Mouse (Mus musculus): ENCODE results near the gene Grpr. TPM values are rescaled to one million over a fixed set of nuclear protein-coding genes. Genes with fewer than 3 reads are reported as not detected.
A peak's percentile ranks its signal among the peaks of the same experiment; 100 is the strongest.

Grpr gene
- 0.32 TPM in 2 replicates for polyA plus RNA-seq (2014; fragmentation: Nextera tagmentation; extraction: Ambion mirVana)

GRCm38 (mm10) chrX:163549666-163550065, at the start of gene Grpr:
TSS of gene Grpr (minus strand) at chrX:163549677.
- DNase-seq (peak; percentile 83), ATAC-seq (ENCODE audit: insufficient read depth) (peak; percentile 99)
- no peaks in the 10 kb centered on the region for H3K9me3 ChIP-seq (ENCODE audit: low read depth, low read length)
- H3K27me3 ChIP-seq (ENCODE audit: insufficient read depth, low read length), result no peaks in the 10 kb centered on the region
- WGBS, result 13% methylated on average over 7 of the region's 7 CpGs
- TF ChIP-seq CTCF (IDR thresholded peaks at IDR 0.05; ENCODE audit: low read depth), result peak; percentile 74
- H3K36me3 ChIP-seq (ENCODE audit: insufficient read depth), result no peaks in the 10 kb centered on the region
- no peak within 1 kb of the TSS for H3K4me3 ChIP-seq (ENCODE audit: low read depth, low read length)
- H3K9ac ChIP-seq, result no peak within 1 kb of the TSS
- H3K4me2 ChIP-seq, result no peak within 1 kb of the TSS
- no peak within 1 kb of the TSS for H3K27ac ChIP-seq (ENCODE audit: low read depth)
- no peaks in the 10 kb centered on the region for H3K4me1 ChIP-seq (ENCODE audit: insufficient read depth)

- TF ChIP-seq CTCF (IDR thresholded peaks at IDR 0.05; ENCODE audit: low read depth), result no peak
- Histone ChIP-seq H3K9me3 (ENCODE audit: low read depth, low read length) (no peaks in the 10 kb centered on the region), H3K4me2 (no peak overlapping the region), H3K27me3 (ENCODE audit: insufficient read depth, low read length) (no peaks in the 10 kb centered on the region), H3K4me3 (ENCODE audit: low read depth, low read length) (no peak overlapping the region), H3K36me3 (ENCODE audit: insufficient read depth) (no peaks in the 10 kb centered on the region), H3K9ac (no peak overlapping the region), H3K4me1 (ENCODE audit: insufficient read depth) (no peaks in the 10 kb centered on the region), H3K27ac (ENCODE audit: low read depth) (no peak overlapping the region)
- DNase-seq (peak; percentile 75), ATAC-seq (ENCODE audit: insufficient read depth) (no peak)
- 28% methylated on average over 3 of the region's 3 CpGs for WGBS
Observed at GRCm38 (mm10) chrX:163560521-163560920, 11.0 kb upstream of the Grpr start.

GRCm38 (mm10) chrX:163547042-163547441, 2.4 kb downstream of the Grpr start:
- WGBS, result 55% methylated on average over 5 of the region's 5 CpGs
- no peaks in the 10 kb centered on the region for H3K27me3 ChIP-seq (ENCODE audit: insufficient read depth, low read length)

GRCm38 (mm10) chrX:163532836-163533235, 16.6 kb downstream of the Grpr start:
- 55% methylated on average over 2 of the region's 2 CpGs for WGBS
- DNase-seq (peak; percentile 24), ATAC-seq (ENCODE audit: insufficient read depth) (peak; percentile 60; the same call in 1 of the 2 replicates)
- H3K9ac ChIP-seq, result no peak overlapping the region
- H3K4me1 ChIP-seq (ENCODE audit: insufficient read depth), result no peaks in the 10 kb centered on the region
- no peaks in the 10 kb centered on the region for H3K9me3 ChIP-seq (ENCODE audit: low read depth, low read length)
- H3K4me3 ChIP-seq (ENCODE audit: low read depth, low read length), result no peak overlapping the region
- H3K27me3 ChIP-seq (ENCODE audit: insufficient read depth, low read length), result no peaks in the 10 kb centered on the region
- no peak for TF ChIP-seq CTCF (IDR thresholded peaks at IDR 0.05; ENCODE audit: low read depth)
- H3K4me2 ChIP-seq, result no peak overlapping the region
- H3K27ac ChIP-seq (ENCODE audit: low read depth), result no peak overlapping the region
- no peaks in the 10 kb centered on the region for H3K36me3 ChIP-seq (ENCODE audit: insufficient read depth)

More at GRCm38 (mm10) chrX:163547042-163547441, 2.4 kb downstream of the Grpr start:
- H3K4me3 ChIP-seq (ENCODE audit: low read depth, low read length), result no peak overlapping the region
- H3K9me3 ChIP-seq (ENCODE audit: low read depth, low read length), result no peaks in the 10 kb centered on the region
- no peak for TF ChIP-seq CTCF (IDR thresholded peaks at IDR 0.05; ENCODE audit: low read depth)
- ATAC-seq (ENCODE audit: insufficient read depth), result no peak
- no peaks in the 10 kb centered on the region for H3K36me3 ChIP-seq (ENCODE audit: insufficient read depth)
- no peak overlapping the region for H3K9ac ChIP-seq
- no peak overlapping the region for H3K27ac ChIP-seq (ENCODE audit: low read depth)
- no peak overlapping the region for H3K4me2 ChIP-seq
- no peak for DNase-seq
- no peaks in the 10 kb centered on the region for H3K4me1 ChIP-seq (ENCODE audit: insufficient read depth)

GRCm38 (mm10) chrX:163518963-163519541, 30.4 kb downstream of the Grpr start:
- H3K4me1 ChIP-seq (ENCODE audit: insufficient read depth), result no peaks in the 10 kb centered on the region
- DNase-seq (no peak), ATAC-seq (ENCODE audit: insufficient read depth) (no peak)
- no peak overlapping the region for H3K4me3 ChIP-seq (ENCODE audit: low read depth, low read length)
- no peak overlapping the region for H3K9ac ChIP-seq
- no peak overlapping the region for H3K4me2 ChIP-seq
- H3K9me3 ChIP-seq (ENCODE audit: low read depth, low read length), result no peaks in the 10 kb centered on the region
- 50% methylated on average over 4 of the region's 4 CpGs for WGBS
- TF ChIP-seq CTCF (IDR thresholded peaks at IDR 0.05; ENCODE audit: low read depth), result no peak
- H3K36me3 ChIP-seq (ENCODE audit: insufficient read depth), result no peaks in the 10 kb centered on the region
- H3K27me3 ChIP-seq (ENCODE audit: insufficient read depth, low read length), result no peaks in the 10 kb centered on the region
- H3K27ac ChIP-seq (ENCODE audit: low read depth), result no peak overlapping the region

GRCm38 (mm10) chrX:163511766-163512165, 37.7 kb downstream of the Grpr start:
- H3K36me3 ChIP-seq (ENCODE audit: insufficient read depth), result no peaks in the 10 kb centered on the region
- no peak overlapping the region for H3K27ac ChIP-seq (ENCODE audit: low read depth)
- ATAC-seq (ENCODE audit: insufficient read depth) (no peak), DNase-seq (no peak)
- H3K4me3 ChIP-seq (ENCODE audit: low read depth, low read length), result no peak overlapping the region
- H3K9me3 ChIP-seq (ENCODE audit: low read depth, low read length), result no peaks in the 10 kb centered on the region
- H3K27me3 ChIP-seq (ENCODE audit: insufficient read depth, low read length), result 0 out of 2 replicates have a peak, but pooled peaks cover 3% of the 10 kb centered on the region
- H3K4me1 ChIP-seq (ENCODE audit: insufficient read depth), result no peaks in the 10 kb centered on the region
- 25% methylated on average over 2 of the region's 2 CpGs for WGBS
- TF ChIP-seq CTCF (IDR thresholded peaks at IDR 0.05; ENCODE audit: low read depth), result no peak
- H3K4me2 ChIP-seq, result no peak overlapping the region
- no peak overlapping the region for H3K9ac ChIP-seq

- Histone ChIP-seq H3K36me3 (ENCODE audit: insufficient read depth) (no peaks in the 10 kb centered on the region), H3K4me2 (no peak overlapping the region), H3K27ac (ENCODE audit: low read depth) (no peak overlapping the region), H3K27me3 (ENCODE audit: insufficient read depth, low read length) (no peaks in the 10 kb centered on the region), H3K4me1 (ENCODE audit: insufficient read depth) (no peaks in the 10 kb centered on the region), H3K9me3 (ENCODE audit: low read depth, low read length) (no peaks in the 10 kb centered on the region), H3K9ac (no peak overlapping the region), H3K4me3 (ENCODE audit: low read depth, low read length) (no peak overlapping the region)
- ATAC-seq (ENCODE audit: insufficient read depth), result no peak
- 74% methylated on average over 3 of the region's 3 CpGs for WGBS
- TF ChIP-seq CTCF (IDR thresholded peaks at IDR 0.05; ENCODE audit: low read depth), result no peak
- no peak for DNase-seq
Observed at GRCm38 (mm10) chrX:163502088-163502487, 47.4 kb downstream of the Grpr start.

Other genes starting within 250 kb of the Grpr start
- not detected in 2 replicates for gene Rnf138rt1, start 211.7 kb upstream of the Grpr start, polyA plus RNA-seq (2014; fragmentation: Nextera tagmentation; extraction: Ambion mirVana)